Mouse (Mus musculus): ENCODE results near the gene Lmtk2. TPM values are rescaled to one million over a fixed set of nuclear protein-coding genes. Genes with fewer than 3 reads are reported as not detected.

The Lmtk2 gene
- polyA plus RNA-seq, 1 experiment = 68.2 TPM

DNA sequence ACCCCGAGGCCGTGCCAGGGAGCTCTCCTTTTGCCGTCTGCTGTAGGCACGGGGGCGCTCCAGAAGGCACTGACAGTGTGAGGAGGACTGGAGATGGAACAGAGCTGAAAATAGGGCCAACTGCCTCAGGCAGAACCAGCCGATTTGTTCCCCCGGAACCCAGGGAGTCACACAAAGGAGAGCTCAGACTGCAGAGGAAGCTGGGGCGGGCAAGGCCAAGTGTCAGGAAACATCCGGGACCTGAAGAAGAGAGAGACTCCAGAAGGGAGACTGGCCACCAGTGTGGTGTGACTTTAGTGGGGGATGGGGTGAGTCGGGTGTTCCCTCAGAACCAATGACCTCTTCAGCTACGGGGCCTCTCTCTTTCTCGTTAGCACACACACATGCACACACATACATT, 119.1 kb downstream of the Lmtk2 start:
- H3K4me1 ChIP-seq (ENCODE audit: control insufficient read depth, insufficient read depth, low read length) = peaks cover 12% of the 10 kb centered on the region
- H3K4me3 ChIP-seq (ENCODE audit: insufficient read depth, low read length) = no peak overlapping the region
- no peak overlapping the region for H3K27ac ChIP-seq (ENCODE audit: insufficient read depth, low read length)
- TF ChIP-seq CTCF (IDR thresholded peaks at IDR 0.05; ENCODE audit: extremely low read depth, insufficient read depth, low read length) = no peak
- no peak for TF ChIP-seq POLR2A (IDR thresholded peaks at IDR 0.05; ENCODE audit: extremely low read depth, insufficient read depth, low read length)

DNA sequence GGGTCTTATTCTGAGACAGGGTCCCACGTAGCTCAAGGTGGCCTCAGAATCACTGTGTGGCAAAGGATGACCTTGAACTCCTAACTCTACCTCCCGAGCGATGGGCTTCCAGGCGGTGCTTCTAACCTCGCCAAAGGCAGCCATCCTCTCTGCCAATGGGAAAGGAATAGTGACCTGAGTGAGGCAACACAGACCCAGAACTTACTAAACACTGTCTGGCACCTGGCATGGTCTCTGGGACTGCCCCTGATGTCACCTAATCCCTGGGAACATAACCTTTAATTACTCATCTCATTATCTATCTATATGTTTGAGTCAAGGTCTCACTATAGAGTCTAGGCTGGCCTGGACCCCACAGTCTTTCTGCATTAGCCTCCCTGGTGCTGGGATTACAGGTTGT, 119.7 kb downstream of the Lmtk2 start:
- TF ChIP-seq POLR2A (IDR thresholded peaks at IDR 0.05; ENCODE audit: extremely low read depth, insufficient read depth, low read length) = no peak
- no peak for TF ChIP-seq CTCF (IDR thresholded peaks at IDR 0.05; ENCODE audit: extremely low read depth, insufficient read depth, low read length)
- Histone ChIP-seq H3K4me3 (ENCODE audit: insufficient read depth, low read length) (no peak overlapping the region), H3K4me1 (ENCODE audit: control insufficient read depth, insufficient read depth, low read length) (peaks cover 16% of the 10 kb centered on the region), H3K27ac (ENCODE audit: insufficient read depth, low read length) (no peak overlapping the region)

DNA sequence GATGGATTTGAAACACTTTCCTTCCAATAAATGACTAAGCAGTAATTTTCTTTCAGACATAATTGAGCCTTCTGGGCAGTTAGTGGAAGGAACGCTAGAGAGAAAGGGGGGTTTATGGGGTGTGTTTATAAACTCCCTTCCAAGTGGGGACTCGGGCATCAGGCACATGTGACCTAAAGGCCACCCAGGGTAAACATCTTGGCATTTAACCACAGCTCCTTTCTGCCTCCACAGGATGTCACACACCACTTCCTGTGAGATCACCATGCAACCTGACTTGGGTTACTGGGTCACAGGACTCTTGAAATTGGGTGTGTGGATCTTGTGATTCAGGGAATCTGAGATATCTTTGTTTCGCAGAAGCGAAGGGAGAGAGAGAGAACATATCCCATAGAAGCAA, 121.1 kb downstream of the Lmtk2 start:
- H3K27ac ChIP-seq (ENCODE audit: insufficient read depth, low read length) = no peak overlapping the region
- no peak overlapping the region for H3K4me3 ChIP-seq (ENCODE audit: insufficient read depth, low read length)
- peaks cover 17% of the 10 kb centered on the region for H3K4me1 ChIP-seq (ENCODE audit: control insufficient read depth, insufficient read depth, low read length)
- TF ChIP-seq POLR2A (IDR thresholded peaks at IDR 0.05; ENCODE audit: extremely low read depth, insufficient read depth, low read length) (no peak), CTCF (IDR thresholded peaks at IDR 0.05; ENCODE audit: extremely low read depth, insufficient read depth, low read length) (no peak)

DNA sequence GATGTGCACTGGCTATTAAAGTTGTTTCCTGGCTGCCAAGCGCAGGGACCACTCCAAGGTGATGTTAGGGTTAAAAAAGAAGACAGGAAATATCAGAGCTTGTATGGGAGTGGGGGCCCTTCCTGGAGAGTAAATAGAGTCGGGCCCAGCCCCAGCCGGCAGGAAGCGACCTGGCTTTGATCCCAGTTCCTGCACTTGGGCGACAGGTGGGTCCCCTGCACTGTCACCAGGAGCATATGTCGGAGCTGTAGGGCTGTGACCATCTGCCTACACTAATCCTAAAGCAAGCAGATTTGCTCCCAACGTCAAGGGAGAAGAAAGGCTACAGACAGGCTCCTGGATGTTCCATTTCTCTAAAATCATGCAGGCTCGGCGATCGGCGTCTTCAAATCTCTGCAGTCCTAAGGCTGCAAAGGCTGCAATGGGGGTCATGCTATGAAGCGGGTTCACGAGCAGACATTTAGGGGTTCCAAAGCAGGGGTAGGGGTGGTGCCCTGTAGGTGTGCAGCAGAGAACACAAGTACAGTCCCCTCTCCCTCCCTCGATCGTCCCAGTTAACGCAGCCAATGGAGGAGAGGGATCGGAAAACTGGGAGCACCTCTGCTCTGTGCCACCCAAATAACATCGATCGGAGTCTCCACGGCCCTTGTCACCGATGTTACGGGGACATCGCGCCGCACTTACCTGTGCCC, 122.7 kb downstream of the Lmtk2 start:
- Histone ChIP-seq H3K27ac (ENCODE audit: insufficient read depth, low read length) (no peak overlapping the region; the same call in 1 of the 2 replicates), H3K4me3 (ENCODE audit: insufficient read depth, low read length) (peak overlapping the region; percentile 87), H3K4me1 (ENCODE audit: control insufficient read depth, insufficient read depth, low read length) (peaks cover 17% of the 10 kb centered on the region)
- TF ChIP-seq POLR2A (IDR thresholded peaks at IDR 0.05; ENCODE audit: extremely low read depth, insufficient read depth, low read length) = no peak

DNA sequence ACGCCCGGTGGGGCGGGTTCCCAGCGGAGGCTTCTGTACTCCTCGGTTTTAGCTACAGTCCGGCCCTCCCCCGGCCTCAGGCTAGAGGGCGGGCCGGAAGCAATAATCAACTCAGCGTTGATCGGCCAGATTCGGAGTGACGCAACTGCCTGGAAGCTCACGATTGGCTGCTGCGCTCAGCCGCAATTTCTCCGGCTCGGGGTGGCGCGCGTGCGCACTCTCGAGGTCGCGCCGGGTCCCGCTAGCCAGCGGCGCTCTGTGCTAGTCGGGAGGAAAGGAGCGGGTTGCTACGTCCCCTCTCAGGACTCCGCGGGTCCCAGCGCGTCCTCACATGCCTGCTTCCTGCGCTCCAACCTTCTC, 123.2 kb downstream of the Lmtk2 start, which contains the start of gene Tecpr1:
Tecpr1 (minus strand) TSS at position 113 of the 360 bp plus-strand sequence.
- peak within 1 kb of the TSS; percentile 87 for H3K4me3 ChIP-seq (ENCODE audit: insufficient read depth, low read length)
- peak within 1 kb of the TSS; percentile 81 for H3K27ac ChIP-seq (ENCODE audit: insufficient read depth, low read length)
- TF ChIP-seq POLR2A (IDR thresholded peaks at IDR 0.05; ENCODE audit: extremely low read depth, insufficient read depth, low read length) = peak; percentile 87
- TF ChIP-seq CTCF (IDR thresholded peaks at IDR 0.05; ENCODE audit: extremely low read depth, insufficient read depth, low read length) = no peak
- peaks cover 17% of the 10 kb centered on the region for H3K4me1 ChIP-seq (ENCODE audit: control insufficient read depth, insufficient read depth, low read length)

DNA sequence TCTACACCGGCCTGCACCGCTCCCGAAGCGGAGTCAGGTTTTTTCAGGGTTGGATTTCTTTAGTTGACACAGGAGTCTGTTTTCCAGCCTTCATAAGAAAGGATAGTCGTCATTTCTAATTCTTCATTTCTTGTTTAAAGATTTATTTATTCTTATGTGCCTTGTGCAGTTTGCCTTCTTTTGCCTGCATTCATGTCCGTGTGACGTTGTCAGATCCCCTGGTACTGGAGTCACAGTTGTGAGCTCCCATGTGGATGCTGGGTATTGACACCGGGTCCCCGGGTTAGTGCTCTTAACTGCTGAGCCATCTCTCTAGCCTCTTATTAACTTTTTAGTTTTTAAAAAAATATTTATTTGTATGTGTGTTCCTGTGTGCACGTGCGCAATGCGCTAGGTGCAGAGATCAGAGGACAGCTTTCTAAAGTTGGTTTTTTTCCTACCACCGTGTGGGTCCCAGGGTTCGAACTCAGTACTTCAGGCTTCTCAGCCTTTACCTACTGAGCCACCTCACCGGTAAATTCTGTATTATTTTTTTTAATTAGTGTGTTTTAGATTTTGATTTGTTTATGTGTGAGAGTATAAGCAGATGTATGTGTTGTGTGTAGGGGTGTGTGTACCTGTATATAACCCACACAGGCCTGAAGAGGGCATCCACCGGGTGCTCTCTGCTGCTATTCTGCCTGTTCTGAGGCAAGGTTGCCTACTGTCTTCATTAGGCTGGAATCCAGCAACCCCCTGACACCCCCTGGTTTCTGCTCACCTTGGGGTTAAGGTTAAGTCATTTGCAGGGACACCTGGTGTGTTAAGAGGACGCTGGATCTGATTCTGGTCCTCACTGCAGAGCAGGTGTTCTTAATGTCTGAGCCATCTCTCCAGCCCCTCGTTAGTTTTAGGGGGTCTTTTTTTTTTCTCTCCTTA, 123.9 kb downstream of the Lmtk2 start:
- no peak for TF ChIP-seq POLR2A (IDR thresholded peaks at IDR 0.05; ENCODE audit: extremely low read depth, insufficient read depth, low read length)
- TF ChIP-seq CTCF (IDR thresholded peaks at IDR 0.05; ENCODE audit: extremely low read depth, insufficient read depth, low read length) = no peak
- H3K4me1 ChIP-seq (ENCODE audit: control insufficient read depth, insufficient read depth, low read length) = peaks cover 15% of the 10 kb centered on the region
- H3K4me3 ChIP-seq (ENCODE audit: insufficient read depth, low read length) = peak overlapping the region; percentile 87
- peak overlapping the region; percentile 81 for H3K27ac ChIP-seq (ENCODE audit: insufficient read depth, low read length)

DNA sequence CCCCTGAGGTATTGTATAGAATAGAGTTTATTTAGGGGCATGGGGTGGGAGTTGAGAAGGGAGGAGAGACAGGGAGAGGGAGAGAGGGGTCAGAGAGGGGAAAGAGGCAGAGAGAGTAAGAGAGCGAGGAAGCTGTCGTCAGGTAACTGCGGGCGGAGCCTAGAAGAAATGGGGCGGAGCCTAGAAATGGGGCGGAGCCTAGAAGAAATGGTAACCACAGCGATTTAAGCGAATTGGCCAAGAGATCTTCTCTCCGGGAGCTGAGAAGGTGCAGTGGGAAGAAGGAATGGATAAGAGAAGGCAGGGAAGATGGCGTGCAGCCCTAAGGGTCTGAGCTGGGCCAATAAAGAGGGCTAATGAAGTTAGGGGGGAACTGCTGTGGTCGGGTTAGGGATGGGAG, 126.0 kb downstream of the Lmtk2 start:
- no peak overlapping the region for H3K4me3 ChIP-seq (ENCODE audit: insufficient read depth, low read length)
- no peak for TF ChIP-seq CTCF (IDR thresholded peaks at IDR 0.05; ENCODE audit: extremely low read depth, insufficient read depth, low read length)
- no peak for TF ChIP-seq POLR2A (IDR thresholded peaks at IDR 0.05; ENCODE audit: extremely low read depth, insufficient read depth, low read length)
- peaks cover 9% of the 10 kb centered on the region for H3K4me1 ChIP-seq (ENCODE audit: control insufficient read depth, insufficient read depth, low read length)
- H3K27ac ChIP-seq (ENCODE audit: insufficient read depth, low read length) = no peak overlapping the region

DNA sequence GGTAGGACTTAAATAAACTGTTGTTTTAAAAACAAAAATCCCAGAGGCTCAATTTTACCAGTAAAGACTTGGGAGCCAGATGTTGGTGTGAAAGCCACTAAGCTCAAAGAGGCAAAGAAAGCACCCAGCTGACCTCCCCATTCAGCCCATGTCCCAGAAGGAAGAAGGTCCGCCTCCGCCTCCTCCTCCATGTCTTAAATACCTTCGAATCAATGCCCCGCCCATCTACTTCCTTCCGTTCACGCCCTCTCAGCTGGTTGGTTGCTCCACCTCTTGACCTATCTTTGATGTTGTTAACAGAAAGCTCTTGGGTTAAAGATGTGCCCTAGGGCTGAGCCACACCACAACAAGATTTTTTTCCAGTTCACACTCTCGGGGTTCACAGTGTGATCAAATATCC, 130.0 kb downstream of the Lmtk2 start:
- no peaks in the 10 kb centered on the region for H3K4me1 ChIP-seq (ENCODE audit: control insufficient read depth, insufficient read depth, low read length)
- TF ChIP-seq CTCF (IDR thresholded peaks at IDR 0.05; ENCODE audit: extremely low read depth, insufficient read depth, low read length) (no peak), POLR2A (IDR thresholded peaks at IDR 0.05; ENCODE audit: extremely low read depth, insufficient read depth, low read length) (no peak)
- H3K27ac ChIP-seq (ENCODE audit: insufficient read depth, low read length) = no peak overlapping the region
- H3K4me3 ChIP-seq (ENCODE audit: insufficient read depth, low read length) = no peak overlapping the region

DNA sequence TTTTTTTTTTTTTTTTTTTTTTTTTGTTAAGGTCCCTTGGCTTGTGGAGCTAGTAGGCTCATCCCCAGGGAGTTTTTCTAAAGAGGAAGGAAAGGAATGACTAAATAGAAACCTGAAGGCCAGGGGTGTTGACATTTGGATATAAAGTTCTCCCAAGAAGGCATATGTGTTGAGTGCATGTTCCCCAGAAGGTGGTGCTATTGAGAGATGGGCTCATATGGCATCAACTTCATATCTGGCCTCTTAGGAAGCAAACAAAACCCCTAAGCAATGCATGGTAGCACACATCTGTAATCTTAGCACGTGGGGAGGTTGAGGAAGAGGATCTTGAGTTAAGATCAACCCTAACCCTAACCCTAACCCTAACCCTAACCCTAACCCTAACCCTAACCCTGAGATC, 131.2 kb downstream of the Lmtk2 start:
- Histone ChIP-seq H3K4me1 (ENCODE audit: control insufficient read depth, insufficient read depth, low read length) (no peaks in the 10 kb centered on the region), H3K4me3 (ENCODE audit: insufficient read depth, low read length) (no peak overlapping the region), H3K27ac (ENCODE audit: insufficient read depth, low read length) (no peak overlapping the region)
- TF ChIP-seq CTCF (IDR thresholded peaks at IDR 0.05; ENCODE audit: extremely low read depth, insufficient read depth, low read length) (peak; percentile 42; the same call in 1 of the 2 replicates), POLR2A (IDR thresholded peaks at IDR 0.05; ENCODE audit: extremely low read depth, insufficient read depth, low read length) (no peak)

Data from cortical plate, adult 2 months (tissue).